Mouse (Mus musculus): ENCODE measurements around the gene Fgd5. TPM values are rescaled to one million over a fixed set of nuclear protein-coding genes. Genes with fewer than 3 reads are reported as not detected.
"Not testable (repeated sequence)": the region's sequence is repeated elsewhere in the genome, so short reads cannot be mapped to it uniquely, and the experiment has no call there.

Gene Fgd5
- 1 to 10 TPM; 4.5 to 5.2 TPM for total RNA-seq (2021)

DNA sequence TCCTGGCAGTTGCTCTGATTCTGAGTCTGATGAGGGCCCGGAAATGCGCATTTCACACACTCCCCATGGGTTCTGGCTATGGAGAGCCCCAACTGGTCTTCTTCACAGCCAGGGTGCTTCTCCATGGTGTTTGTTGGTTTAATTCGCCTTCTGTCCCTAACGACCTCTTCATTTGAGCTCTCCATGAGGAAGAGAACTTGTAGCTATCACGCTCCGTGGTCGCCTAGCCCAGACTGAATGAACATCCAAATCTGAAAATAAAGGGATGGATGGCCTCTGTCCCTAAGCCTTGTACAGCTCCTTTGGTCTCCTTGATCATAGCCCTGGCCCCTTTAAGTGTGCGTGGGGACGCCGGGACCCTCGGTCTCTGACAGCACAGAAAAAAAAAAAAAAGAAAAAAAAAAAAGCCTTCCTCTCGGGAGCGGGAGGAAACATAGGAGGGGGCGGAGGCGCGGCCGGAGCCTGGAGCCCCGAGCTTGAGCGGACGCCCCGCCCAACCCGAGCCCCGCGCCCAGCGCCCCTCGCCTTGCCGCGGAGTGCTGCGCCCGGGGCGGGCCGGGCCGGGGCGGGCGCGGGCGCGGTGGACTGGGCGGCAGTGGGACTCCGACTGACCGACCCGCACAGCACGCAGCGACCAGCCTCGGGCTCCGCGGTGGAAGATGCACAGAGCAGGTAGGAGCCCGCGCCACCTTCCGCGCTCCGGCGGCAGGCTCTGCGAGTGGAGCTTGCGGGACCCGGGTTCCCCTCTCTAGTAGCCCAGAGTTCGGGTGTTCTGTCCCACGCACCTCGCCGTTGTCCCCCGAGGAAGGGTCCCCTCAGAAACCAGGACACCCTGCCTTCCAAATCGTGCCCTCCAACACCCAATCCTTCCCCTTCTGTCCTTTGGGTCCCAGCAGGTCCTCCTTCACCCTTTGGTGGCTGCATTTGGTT, at the start of gene Fgd5:
Fgd5 (plus strand) TSS at position 508 of the 930 bp plus-strand sequence.
- DNase-seq, result no peak

DNA sequence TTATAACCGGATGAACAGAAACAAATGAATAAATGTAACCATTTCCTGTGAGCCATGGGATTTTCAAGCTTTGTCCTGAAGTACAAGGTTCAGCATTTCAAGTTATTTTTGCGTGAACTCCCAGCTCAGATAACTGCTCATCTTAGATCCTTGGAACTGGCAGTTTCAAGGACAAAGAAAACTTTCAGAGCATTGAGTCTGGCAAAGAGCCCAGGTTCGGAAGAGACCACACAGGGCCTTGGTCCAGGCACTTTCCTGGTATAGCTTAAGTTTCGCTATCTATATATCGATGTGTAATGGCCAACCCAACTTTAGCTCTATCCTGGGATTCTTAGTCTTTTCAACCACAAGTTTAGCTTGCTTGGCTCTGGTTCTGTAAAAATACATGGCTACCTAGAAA, 47.4 kb upstream of the Fgd5 start:
- no peak for DNase-seq

DNA sequence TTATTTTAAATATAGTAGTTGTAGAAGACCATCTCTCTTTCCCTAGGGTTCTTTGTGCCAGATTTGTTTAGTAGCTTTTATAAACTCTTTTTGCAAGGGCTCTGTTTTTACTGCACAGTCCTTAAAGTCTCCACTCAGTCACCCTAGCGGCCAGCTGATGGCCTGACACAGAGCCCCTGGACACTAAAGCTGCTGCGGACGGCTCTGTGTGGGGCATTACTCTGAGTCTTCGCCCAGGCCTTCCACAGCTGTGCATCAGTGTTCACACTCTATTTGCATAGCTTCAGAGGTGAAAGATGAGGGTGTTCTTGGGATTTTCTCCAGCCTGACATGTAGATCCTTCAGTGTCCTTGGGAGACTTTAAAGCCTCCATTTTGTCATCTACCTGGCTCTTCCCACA, 40.2 kb upstream of the Fgd5 start:
- no peak for DNase-seq

DNA sequence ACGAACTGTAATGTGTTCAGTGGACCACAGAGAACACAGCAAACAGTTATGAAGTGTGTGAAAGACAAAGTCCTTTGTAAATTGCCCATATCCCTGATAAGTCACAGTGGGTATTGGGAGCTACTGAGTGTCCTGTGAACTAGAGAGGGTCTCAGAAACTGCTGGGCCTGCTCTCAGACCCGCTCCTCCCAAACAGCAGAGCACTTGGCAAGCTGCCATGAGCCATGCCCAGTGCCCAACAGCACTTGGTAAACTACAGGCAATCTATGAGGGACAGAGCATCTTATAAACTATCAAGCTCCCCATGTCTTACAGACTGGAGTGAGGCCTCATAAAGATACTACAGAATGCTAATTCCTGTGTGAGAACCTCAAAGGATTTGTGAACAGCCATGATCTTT, 30.3 kb upstream of the Fgd5 start:
- DNase-seq, result no peak

DNA sequence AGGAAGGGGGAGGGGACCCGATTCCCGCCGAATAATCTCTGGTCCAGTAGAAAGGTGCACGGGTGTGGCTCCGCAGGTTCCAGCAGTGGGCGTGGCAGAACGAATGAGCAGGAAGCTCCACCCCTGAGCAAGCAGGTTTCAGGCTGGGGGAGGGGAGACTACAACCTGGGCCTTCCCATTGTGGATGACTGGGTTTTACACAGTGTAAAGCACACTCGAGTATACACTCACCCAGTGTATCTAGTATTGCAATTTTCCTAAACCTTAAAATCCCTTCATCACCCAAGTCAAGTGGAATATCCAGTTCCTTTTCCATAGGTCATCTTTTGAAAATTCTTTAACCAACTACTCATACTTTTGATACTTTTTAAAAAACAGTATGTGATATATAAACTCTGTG, 20.7 kb upstream of the Fgd5 start:
- not testable (repeated sequence) for DNase-seq

DNA sequence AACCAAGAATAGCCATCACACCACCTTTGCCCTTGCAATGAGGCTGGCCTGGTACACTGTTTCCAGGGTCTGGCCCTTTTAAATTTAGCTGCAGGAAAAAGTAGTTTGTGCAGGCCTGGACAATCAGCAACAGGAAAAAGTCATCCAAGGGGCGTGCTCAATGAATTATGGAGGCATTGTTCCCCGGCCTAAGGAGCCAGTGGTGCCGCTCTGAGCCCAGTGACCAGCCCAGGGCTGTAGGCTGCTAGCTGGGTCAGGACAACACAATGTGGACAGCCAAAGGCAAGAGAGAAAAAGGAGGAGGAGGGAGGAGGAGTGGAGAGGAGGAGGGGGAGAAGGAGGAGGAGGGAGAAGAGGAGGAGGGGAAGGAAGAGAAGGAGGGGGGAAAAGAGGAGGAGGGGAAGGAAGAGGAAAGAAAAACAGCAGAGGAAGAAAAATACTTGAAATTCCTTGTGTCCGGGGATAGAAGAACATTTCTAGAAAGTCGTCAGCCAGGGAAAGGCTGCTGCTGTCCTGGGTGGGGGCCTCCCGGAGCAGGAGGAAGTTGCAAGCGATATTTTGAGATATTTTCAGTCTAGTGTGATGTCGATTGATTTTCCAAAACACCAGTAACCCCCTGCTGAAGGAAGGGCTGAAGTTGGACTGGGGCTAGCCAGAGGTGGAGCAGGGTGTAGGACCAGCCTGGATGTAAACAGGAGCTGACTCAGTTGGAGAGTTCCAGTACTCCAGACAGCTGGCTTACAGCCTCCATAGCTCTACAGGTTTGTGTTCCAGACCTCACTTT, 18.5 kb upstream of the Fgd5 start:
- DNase-seq, result no peak

DNA sequence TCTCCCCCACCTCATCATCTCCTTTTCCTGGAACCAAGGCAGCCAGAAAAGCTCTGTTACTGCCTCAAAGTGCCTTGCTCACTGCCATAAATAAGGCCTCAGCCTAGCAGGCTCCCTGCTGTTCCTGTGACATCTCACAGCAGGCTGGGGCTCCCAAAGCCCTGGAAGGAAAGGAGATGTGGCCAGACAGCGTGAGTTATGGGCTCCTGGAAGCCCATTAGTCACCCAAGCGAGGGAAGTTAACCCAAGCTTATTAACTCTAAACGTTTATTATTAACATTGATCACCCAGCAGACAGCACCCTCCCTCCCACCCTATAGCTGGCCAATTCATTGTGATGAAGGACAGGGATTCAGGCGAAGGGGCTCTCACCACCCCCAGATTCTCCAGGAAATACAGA, 15.2 kb upstream of the Fgd5 start:
- DNase-seq, result no peak

DNA sequence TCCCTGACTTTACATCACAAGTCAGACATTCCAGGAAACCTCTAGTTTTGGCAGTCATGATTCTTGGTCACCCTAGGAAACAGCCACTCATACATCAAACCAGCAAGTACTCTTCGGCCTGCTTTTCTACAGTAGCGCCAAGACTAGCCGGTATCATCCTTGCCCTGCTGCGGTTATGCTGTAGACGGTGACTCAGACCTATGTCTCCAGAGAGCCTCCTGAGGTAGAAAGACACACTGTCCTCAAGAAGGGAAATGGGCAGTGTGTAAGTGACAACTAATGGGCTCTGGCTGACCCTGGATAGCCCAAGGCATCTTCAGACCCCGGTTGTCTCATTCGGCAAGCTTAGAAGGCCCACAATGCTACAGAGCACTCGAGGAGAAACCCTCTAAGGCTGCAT, 13.6 kb upstream of the Fgd5 start:
- no peak for DNase-seq

DNA sequence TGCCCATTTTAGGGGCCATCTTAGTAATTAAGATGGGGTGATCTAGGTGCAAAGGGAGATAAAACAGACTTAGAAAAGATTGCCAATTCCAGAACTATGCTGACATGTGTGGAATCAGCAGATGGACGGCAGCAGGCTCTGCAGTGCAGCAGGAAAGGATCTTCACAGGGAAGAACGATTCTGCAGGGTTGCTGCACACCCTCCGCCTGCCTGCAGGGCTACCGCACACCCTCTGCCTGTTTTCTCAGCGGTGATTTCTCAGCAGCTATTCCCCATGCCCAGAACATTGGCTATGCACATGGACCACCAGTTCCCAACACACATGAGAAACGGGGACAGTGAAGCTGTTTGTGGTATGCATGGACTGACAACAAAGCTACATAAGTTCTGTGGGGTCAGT, 12.7 kb upstream of the Fgd5 start:
- DNase-seq, result no peak

DNA sequence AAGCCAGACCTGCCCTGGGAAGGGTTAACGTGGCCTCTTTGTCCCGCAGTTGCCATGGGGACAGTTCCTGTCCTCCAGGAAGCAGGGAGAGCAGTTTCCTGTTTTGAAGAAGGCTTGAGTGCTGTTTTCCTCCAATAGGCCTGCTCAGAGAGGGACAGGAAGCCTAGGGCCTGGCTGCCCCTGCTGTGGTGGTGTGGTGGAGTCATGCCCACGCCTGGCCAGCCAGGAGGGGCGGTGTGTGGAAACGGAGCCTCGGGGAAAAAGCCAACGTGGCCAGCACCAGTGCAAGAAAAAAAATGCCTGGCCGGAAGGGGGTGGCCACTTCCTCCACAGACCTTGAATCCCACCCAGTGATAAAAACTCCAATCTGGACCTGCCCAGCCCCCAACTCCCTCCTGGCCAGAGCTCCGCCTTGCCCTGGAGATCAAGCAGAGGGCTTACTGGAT, 6.5 kb upstream of the Fgd5 start:
- no peak for DNase-seq

DNA sequence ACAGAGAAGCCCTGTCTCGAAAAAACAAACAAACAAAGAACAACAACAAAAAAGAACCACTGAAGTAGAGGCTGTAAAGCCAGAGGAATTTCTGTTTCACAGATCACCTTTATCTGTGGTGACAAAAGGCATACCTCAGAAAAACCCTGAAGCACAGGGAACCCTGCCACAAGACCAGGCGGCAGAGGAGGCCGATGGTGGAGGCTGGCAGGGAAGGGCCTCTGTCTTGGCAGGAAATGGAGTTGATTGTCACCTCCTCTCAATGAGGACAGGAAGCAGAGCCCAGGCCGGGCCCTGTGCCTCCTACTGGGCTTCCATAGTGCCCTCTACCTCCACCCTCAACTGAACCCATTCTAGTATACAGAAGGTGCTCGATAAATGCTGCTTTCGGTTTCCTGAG, 4.7 kb upstream of the Fgd5 start:
- DNase-seq, result no peak

DNA sequence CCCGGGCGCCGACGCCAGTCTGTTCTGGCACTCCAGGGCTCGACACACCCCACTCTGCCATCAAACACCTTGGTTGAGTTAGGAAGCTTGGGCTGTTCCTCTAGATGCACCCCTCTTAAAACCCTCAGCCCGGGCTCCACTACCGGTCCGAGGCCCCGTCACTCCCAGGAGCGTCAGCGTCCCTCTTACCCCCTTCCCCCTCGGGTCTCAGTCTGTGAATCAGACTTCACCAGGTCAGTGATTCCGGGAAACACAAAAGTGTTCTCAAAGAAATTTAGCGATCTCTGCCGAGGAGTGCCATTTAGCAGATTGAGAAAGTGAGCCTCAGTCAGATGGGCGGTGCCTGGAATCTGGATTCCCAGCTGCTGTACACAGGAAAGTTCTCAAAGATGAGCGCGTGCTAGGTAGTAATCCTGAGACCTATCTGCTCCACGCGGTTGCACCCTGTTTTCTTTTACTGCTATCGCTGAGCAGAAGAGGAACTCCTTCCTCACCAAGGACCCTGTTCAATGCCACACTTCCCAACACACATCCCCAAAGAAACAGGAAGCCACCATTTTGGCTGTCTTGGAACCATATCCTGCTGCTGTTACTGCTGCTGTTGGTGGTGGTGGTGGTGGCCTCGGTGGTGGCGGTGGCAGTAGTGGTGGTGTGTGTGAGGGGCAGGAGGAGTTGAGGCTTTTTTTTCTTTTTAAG, 771 bp downstream of the Fgd5 start:
- DNase-seq, result no peak

DNA sequence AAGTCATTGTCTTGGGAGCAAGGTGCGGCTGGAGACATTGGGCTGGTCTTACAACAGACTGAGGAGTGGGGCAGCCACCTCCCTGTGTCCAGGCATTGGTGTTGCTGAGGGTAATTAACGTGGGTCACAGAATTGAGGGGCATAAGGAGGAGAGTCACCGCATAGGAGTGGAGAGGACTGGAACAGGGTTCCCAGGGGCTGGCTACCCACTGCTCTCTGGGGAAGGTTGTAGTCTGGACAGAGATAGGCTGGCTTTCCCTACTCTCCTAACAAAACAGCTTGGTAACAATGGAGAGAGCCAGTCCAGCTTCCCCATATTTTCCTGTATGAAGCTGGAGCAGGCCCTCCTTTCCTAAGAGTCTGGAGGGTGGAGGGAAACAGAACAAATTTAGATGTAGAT, 1.3 kb downstream of the Fgd5 start:
- no peak for DNase-seq

DNA sequence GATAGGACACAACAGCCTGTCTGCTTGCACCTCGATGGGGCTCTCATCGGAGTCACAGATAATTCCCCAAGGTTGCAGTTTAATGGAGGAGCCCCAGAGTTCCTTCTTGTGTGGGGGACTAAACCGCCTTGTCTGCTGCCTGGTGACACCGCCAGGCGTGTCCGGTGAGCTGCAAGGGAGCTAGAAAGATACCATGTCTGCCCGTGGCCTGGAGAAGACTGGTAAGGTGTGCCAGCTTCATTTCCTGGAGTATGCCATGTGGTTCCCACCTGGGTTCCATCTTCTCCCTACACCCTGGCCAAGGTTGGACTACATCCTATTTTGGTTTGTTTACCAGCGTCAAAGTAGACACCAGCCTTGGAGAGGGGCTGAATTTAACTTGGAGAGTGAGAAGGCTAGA, 11.4 kb downstream of the Fgd5 start:
- DNase-seq, result no peak

DNA sequence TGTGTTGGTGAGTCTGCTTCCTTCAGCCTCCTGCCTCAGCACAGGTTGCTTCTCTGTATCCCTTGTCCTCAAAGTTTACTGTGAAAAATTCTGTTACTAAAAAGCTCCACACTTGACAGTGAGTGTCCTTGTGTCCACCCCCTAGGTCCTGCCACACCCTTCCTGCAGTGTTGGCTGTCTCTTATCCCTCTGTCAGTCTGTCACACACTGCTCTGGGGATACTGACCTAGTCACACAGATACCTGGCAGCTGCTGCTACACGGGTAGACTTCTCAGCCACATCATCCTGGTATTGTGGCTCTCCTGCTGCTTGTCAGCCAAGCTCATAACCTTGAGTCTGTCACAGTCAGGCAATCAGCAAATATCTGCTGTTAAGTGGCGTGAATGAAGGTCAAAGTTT, 14.1 kb downstream of the Fgd5 start:
- DNase-seq, result no peak

DNA sequence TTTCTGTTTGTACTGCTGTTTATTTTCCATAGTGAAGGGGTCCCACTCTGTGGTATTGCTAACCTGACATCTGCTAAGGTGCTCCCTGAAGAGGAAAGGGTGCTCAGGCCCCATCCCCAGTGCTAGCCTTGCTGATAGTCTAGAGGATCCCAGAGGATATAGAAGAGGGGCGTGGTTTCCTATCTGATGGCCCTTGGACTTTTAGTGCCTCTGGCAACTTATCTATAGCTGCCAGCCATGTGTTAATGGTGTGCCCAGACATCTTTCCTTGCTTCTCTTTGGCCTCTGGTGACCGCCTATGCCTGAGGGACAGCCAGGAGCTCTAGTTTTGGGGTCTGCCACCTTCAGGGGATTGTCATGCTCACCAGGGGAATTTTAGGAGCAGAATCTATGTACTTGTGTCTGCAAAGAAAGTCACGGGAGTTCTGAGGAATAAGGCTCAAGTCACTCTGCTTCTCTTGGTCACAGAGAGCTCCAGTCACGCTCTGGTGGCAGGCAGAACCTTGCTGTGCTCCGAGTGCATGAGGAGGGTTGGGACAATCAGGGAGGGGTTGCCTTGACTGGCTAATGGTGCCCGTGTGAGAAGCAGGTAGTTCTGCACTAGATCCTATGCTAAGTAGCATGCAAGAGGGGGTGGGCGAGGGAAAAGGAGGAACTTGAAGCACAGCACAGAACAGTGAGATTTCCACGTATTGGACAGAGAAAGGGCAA, 15.3 kb downstream of the Fgd5 start:
- no peak for DNase-seq

DNA sequence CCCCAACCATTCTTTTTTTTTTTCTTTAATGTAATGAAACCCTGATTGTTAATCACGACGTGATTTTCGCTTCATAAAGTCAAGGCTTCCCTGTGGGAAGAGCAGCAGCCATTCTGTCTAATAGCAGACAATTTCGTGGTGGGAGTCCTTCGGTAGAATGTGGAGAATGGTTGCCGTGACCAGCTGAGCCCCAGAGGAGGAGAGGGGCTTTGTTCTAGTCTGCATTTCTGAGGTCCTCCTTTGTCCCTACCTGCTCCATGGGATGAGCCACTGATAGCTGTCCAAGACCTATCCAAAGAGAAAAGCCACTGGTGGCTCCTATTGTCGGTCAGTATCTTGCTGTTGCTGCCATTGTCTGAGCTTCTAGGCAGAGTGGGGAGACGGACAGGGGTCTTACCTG, 17.4 kb downstream of the Fgd5 start:
- no peak for DNase-seq

DNA sequence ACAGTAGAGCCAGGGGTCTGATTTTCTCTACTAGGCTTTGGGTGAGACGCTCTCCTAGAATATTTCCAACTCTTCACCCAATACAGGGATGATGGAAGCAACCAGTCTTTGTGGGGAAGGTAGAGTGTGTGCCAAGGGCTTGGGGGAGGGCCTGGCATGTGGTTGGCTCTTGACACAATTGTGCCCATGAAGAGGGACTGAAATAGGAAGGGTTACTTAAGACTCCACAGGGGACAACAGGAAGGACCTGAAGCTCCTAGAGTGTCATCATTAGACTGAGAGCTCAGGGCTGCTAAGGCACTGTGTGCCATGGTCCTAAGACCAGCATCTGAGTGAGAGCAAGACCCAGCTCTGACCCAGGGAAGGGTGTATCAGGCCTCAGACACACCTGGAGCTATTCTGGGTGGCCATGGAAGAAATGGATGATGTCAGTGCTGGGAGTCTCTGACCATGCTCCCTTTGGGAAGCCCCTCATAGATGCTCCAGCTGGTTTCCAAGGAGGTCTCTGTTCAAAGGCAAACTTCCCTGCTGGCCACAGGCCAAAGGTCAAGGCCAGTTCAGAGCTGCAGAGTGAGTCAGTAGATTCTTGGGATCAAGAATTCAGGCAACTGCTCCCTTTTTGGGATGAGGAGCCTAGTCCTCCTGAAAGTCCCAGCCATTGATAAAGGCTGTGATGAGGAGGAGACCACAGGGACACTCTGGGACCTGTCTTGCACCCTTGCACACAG, 24.0 kb downstream of the Fgd5 start:
- DNase-seq, result no peak

DNA sequence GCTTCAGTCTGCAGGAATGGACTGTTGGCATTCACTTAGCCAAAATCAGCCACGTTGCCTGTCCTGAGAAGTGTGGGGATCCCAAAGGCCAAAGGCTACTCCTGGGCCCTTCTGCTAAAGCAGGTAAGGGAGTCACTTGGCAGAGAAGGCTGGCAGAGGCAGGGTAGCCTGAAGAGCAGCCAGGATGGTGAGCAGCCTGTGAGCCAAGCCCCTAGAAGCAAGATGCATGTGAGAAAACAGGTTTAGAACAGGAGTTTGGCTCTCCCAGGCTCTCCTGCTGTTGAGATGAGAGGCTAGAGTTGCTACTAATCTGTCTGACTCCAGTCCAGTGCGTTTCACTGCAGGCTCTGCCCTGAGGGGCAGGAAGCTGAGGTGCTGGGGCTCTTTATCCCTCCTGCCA, 25.0 kb downstream of the Fgd5 start:
- DNase-seq, result no peak

DNA sequence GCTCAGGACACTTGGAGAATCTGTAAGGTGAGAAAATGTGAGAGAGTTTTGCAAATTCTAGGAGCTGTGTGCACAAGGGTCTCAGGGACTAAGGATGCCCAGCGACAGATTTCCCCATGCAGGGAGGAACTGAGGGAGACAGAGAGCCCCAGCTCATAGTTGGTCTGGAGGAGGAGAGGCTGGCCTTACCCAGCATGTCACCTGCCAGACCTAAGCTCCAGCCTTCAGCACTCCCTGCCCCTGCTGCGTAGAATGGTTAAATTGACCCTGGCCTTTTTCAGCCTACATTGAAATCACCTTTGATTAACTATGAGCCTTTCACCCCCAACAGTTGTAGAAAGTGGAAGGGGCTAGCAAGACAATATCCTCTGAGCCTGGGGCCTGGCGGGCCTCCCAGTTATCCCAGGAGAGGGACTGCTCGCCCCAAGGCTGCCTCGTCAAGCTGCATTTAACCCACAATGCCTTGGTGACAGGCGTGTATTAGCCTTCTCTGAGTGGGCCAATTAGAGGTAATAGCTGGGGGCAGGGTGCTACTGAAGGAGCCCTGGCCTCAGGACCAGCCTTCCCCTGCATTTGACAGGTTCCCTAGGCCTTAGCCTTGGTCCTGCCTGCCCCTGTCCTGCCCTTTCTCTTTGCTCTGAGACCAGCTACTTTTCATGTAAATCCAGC, 25.6 kb downstream of the Fgd5 start:
- DNase-seq, result no peak

DNA sequence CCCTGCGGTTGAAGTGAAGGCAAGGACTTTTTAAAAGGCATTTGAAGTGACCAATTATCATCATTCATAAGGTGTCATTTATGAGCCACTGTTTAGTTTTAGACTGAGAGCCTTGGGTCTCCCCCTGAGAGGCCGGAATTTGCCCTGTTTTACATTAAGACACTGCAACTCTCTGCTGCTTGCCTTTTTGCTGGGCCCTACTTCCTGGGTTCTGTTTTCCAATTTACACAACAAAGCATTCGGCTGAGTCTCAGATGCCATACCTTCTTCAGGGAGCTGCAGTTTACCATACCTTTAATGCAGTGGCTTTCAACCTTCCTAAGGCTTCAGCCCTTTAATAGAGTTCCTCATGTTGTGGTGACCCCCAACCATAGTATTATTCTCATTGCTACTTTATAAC, 26.1 kb downstream of the Fgd5 start:
- DNase-seq, result no peak
